Mouse (Mus musculus) right cerebral cortex, postnatal 14 days (tissue): ENCODE data around the gene Ankrd13d.
"Not testable (repeated sequence)": the region's sequence is repeated elsewhere in the genome, so short reads cannot be mapped to it uniquely, and the experiment has no call there.

Experiments used
- DNase-seq: peaks from one replicate; pipeline ENCODE4 v3.0.0; 2022

Gene Ankrd13d

DNA sequence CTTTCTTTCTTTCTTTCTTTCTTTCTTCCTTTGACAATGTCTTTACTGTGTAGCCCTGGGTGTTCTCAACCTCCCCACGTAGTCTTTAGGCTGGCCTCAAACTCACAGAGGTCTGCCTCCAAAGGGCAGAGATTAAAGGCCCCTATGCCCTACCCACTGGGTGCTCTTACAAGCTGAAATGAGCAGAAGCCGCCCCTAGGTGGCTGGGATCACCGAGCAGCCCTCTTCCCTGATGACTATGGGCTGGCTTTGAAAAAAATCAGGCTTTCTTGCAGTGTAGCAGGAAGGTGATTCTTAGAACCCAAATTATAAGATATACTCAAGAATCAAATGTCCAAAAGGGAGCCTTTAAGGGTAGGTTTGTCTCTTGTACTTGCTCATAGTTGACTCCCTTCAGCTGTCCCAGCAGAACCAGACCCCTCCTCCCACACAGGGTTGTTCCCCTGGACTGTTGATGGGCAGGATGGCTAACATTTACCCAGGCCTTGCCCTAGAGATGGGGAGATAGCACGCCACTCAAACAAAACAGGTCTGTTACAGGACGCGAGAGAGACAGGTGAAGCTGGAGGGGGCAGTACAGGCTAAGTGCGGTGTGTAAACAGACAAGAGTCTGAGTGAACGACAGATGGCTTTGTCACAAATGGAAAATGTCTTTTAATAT lies 21.8 kb downstream of the Ankrd13d start:
- DNase-seq: no peak

DNA sequence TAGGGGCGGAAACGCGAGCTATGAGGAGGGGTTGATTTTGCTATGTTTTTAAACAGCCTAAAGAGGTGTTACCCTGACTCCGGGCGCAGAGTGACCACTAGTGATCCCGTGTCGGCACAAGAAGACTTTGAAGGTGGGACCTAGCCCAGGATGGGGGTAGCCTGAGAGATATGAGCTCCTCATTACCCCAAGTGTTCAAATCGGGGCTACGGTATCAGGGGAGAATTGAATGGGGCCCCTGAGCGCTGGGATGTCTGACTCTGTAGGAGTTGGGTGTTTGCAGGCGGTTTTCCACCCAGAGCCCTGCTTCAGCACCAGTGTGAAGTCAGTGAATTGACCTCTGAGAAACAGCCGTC lies 25.1 kb downstream of the Ankrd13d start:
- peak; percentile 11 for DNase-seq

- DNase-seq: peak; percentile 94
Observed at GRCm38 (mm10) chr19:4257216-4257896, 25.6 kb downstream of the Ankrd13d start.

DNA sequence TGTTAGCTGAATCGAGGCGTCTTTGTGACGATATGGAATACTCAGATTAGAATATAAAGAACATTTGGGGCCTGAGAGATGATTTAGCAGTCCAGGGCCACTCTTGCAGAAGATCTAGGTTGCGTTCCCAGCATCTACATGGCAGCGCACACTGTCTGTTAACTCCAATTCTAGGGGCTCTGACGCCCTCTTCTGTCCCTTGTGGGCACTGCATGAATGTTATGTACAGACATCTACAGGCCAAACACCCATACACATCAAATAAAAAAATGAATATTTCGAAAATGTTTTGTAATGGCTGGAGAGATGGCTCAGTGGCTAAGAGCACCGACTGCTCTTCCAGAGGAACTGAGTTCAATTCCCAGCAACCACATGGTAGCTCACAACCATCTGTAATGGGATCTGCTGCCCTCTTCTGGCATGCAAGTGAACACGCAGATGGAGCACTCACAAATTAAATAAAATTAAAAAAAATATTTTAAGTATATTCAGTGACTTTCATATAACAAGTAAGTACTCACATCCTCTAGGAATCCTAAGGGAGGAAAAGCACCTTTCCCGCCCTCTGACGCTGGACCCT lies 27.3 kb downstream of the Ankrd13d start:
- DNase-seq: no peak

DNA sequence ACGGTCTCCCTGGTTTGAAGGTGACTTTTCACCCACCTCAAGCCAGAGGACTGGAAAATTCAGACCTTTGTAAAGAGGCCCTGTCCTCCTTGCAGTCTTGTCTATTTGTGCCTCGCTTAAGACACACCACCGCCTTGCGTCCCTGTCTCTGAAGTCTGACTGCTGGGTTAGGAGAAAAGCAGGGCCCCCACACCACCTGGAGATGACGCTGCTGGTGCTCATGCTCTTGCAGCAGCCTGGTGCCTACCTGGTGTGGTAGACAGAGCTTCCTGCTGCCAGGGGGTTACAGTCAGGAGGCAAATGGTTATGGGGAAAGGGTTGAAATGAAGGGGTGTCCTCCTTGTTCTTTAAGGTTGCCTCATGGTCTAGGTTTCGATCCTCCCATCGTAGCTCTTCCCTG lies 28.7 kb downstream of the Ankrd13d start:
- no peak for DNase-seq

DNA sequence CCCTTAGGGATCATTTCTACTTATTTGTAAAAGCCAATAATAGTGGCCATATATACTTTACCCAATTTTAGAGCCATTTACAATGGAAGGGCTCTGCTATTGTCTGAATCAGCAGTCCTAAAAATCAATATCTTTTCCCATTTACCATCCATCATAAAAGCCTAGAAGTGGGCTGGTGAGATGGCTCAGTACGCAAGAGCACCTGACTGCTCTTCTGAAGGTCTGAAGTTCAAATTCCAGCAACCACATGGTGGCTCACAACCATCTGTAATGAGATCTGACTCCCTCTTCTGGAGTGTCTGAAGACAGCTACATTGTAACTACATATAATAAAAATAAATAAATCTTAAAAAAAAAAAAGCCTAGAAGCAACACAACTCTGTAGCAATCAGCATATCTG lies 34.3 kb downstream of the Ankrd13d start:
- not testable (repeated sequence) for DNase-seq

DNA sequence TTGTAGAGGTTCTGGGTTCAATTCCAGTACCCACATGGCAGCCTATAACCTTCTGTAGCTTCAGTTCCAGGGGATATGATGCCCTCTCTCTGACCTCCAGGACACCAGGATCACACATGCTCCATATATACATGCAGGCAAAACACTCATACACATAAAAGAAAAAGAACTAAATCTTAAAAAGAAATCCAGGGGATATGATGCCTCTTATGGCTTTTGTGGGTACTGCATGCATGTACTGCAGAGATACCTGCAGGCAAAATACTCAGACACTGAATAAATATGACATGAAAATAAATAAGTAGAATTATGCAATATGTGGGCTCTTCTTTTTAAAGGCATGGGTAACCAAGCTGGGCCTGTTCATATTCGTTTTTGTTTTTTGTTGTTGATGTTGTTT lies 35.9 kb downstream of the Ankrd13d start:
- DNase-seq: no peak

- DNase-seq: no peak
Observed at GRCm38 (mm10) chr19:4244775-4245174, 38.2 kb downstream of the Ankrd13d start.

GRCm38 (mm10) chr19:4242416-4242815 lies 40.5 kb downstream of the Ankrd13d start:
- DNase-seq: no peak

DNA sequence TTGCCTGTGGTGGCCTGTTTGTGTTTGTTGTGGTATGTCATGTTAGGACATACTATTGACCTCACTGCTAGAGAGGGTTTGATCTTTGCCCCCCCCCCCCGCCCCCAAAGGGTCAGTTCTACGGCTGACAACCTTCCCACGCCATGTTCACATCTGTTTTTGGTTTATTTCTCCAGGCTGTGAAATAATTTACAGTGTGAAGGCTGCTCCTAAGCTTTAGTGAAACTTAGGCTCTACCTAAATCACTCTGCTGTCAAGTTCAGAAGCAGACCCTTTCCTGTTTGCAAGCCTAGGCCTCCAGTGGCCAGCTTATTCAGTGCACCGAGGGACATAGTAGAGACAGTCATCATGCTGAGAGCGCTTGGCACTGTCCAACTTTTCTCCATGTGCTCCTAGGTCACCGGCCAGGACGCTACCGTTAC lies 42.7 kb downstream of the Ankrd13d start:
- DNase-seq: no peak

DNA sequence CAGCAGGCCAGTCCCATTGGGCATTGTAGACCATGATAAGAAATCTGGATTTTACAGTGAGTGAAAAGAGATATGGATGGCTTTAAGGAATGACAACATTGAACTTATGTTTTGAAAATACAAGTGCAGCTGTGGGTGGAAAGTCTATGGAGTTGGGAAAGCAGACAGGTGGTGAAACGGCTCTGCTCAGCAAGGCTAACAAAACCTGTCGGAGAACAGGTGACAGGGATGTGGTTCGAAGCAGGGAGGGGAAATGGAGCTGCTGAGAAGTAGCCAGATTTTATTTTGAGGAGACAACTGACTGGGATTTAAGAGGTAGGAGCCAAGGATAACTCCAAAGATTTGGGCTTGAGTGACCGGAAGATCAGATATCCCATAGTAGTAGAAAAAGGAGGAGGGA lies 48.4 kb downstream of the Ankrd13d start:
- DNase-seq: no peak

GRCm38 (mm10) chr19:4232651-4233050 lies 50.3 kb downstream of the Ankrd13d start:
- DNase-seq: no peak

- no peak for DNase-seq
Observed at GRCm38 (mm10) chr19:4232186-4232572, 50.8 kb downstream of the Ankrd13d start.

DNA sequence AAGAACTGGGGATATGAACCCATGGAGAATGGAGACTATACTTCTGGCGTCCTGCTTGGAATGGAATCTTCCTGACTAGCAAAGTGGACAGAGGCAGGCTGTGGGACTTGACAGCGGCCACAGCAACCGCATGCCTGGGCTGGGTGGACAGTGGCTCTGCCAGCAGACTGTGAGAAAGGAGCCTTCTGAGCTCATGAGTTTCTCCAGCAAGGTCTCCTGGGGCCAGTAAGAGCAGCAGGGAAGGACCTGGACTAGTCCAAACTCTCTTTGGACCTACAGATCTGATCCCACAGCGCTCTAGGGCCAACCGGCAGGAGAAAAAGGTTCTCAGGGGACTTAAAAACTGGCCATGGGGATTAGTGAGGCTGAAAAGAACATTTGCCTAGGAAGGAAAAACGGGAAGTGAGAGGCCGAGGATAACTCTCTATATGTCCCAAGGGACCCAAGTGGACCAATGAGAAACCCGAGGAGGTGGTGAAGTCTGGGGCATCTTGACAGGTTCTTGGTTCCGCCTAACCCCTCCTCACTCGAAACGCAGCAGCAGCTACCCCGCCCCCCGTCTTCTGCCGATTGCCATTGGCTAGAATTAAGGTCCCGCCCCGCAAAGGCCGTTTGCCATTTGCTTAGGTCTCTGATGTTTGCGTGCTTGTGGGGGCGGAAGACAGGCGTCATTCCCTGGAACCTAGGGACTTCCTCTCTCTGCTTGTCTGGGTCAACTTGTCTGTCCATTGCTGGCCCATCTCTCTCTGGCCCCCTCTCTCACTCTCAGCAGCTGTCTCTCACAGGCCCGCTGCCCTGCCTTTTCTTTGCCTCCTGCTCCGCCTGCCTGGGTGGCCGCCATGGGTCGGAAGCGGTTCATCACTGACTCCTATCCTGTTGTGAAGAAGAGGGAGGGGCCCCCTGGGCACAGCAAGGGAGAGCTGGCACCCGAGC lies 51.4 kb downstream of the Ankrd13d start, which contains the start of gene Pold4:
Pold4 (plus strand) TSS at position 647 of the 933 bp plus-strand sequence.
- DNase-seq: peak; percentile 96

DNA sequence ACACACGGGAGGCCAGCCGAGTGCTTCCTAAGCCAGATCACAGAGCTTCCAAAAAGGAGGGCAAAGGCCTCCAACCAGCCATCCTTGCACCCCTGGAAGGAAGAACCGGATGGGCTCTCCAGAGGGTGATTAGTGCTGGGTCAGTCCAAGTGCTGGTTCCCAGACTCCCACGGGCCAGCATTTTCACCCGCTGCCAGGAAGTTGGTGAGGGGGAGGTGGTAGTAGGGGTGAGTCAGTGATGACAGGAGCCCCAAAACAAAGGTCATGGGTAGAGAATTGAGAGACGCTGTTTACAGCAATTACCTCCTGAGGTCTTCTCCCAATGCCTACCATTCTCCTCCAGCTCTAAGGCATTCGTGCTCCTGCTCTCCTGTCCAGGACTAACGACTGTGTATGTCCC lies 52.5 kb downstream of the Ankrd13d start:
- no peak for DNase-seq

DNA sequence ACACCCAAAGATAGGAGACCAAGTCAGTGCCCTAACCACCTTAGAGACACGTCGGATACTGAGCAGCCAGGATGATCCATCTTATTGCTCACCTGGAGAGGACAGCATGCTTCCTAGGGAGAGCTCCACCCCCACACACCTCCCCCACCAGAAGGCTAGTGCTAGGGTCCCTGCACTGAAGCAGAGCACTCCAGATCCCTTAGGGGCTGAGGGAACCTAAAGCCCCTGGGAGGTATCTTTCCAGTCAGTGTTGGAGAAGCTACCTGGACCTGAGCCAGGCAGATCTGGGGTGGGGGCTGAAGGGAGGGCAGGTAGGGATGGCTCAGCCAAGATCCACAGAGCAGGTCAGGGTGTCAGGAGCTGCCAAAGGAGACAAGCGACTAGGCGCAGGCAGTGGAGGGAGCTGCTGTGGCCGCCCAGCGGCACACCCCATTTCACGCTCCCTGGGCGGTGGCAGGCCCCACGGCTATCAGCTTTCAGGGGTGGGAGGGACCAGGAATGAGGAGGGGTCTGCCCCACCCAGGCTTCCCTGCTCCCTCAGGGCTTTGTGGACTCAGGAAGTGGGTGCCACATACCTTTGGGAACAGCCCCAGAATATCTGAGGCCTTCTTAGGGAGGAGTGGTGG lies 53.4 kb downstream of the Ankrd13d start:
- no peak for DNase-seq

GRCm38 (mm10) chr19:4228891-4229290 lies 54.0 kb downstream of the Ankrd13d start:
- DNase-seq: no peak

- peak; percentile 55 for DNase-seq
Observed at GRCm38 (mm10) chr19:4227894-4228678, 54.9 kb downstream of the Ankrd13d start.

DNA sequence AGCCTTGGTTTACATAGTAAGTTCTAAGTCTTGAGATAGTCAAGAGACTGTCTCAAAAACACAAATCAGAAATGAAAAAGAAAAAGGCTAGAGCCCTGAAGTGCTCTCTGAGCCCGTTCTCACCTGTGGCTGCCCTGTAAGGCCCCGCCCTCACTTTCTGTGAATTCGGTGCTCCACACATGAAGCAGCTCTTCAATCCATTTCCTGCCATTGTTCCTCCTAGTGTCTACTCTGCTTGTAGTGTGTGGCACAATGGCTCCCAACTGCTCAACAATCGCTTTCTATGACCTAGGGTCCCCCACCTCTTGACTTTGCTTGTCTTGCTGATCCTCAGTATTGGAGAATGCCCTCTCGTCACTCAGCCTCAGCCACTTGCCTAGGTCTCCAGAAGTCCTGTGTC lies 55.5 kb downstream of the Ankrd13d start:
- no peak for DNase-seq

DNA sequence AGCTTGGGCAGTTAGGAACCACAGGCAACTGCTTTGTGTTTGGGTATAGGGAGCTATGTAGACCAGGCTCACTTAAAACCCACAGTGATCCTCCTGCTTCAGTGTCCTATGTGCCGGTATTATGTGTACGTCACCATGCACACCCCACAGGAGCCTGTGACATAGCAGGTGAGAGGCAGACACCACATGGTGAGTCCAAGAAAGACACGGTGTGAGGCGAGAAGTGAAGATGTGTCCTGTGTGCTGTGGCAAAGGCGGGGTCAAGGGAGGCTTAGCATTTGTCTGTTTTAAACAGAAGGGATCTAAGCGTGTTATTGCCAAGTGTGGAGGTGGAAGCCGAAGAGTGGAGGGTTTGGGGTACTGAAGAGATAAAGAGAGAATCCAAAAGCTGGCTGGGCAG lies 56.2 kb downstream of the Ankrd13d start:
- DNase-seq: no peak

DNA sequence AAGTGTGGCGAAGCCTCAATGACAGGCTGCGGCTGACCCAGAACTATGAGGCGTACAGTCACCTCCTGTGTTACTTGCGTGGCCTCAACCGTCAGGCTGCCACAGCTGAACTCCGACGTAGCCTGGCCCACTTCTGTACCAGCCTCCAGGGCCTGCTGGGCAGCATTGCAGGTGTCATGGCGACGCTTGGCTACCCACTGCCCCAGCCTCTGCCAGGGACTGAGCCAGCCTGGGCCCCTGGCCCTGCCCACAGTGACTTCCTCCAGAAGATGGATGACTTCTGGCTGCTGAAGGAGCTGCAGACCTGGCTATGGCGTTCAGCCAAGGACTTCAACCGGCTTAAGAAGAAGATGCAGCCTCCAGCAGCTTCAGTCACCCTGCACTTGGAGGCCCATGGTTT lies 60.8 kb downstream of the Ankrd13d start:
- no peak for DNase-seq
